Mouse (Mus musculus): ENCODE results near the gene Itpka.

GRCm38 (mm10) chr2:119789996-119790395 lies 47.9 kb downstream of the Itpka start:
- TF ChIP-seq CTCF (IDR thresholded peaks at IDR 0.05; ENCODE audit: extremely low read depth, insufficient read depth, insufficient read length, insufficient replicate concordance) (no peak), POLR2A (IDR thresholded peaks at IDR 0.05; ENCODE audit: low read depth, low read length) (no peak)
